Mouse (Mus musculus): ENCODE results near the gene Eps8. TPM values are rescaled to one million over a fixed set of nuclear protein-coding genes. Genes with fewer than 3 reads are reported as not detected.
"Not testable (repeated sequence)": the region's sequence is repeated elsewhere in the genome, so short reads cannot be mapped to it uniquely, and the experiment has no call there.

The Eps8 gene
- polyA plus RNA-seq, 1 experiment from 2014 or later = 14.2 TPM

GRCm38 (mm10) chr6:137446116-137446515 lies 208.6 kb downstream of the Eps8 start:
- not testable (repeated sequence) for H3K27ac ChIP-seq (replicated peaks); H3K4me3 ChIP-seq; H3K27me3 ChIP-seq; H3K4me2 ChIP-seq (replicated peaks); H3K9ac ChIP-seq (replicated peaks); ATAC-seq (replicated peaks); H3K4me1 ChIP-seq; H3K9me3 ChIP-seq
- 75% methylated on average over 7 of the region's 7 CpGs for WGBS
- H3K36me3 ChIP-seq = peaks cover 21% of the 10 kb centered on the region

DNA sequence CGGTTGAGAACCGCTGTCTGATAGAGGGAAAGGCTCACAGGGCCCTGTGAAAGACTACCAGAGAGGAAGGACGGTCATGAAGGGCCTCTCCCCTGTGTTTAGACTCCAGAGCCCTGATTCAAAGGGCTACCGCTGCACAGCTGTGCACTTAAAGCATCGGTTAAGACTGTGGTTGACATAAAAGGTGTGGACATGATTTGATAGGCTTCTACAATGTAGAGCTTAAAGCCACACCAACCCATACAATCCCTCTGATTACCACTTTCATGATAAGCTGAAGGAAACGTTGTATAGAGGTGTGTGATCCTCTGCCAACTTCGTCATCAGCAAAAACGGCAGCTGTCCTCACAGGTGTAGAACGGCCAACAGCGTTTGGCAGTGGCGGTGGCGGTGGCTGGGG lies 211.6 kb downstream of the Eps8 start:
- Histone ChIP-seq H3K27ac (replicated peaks) (no peak overlapping the region), H3K4me2 (replicated peaks) (no peak overlapping the region), H3K4me1 (peaks cover 2% of the 10 kb centered on the region), H3K9me3 (no peaks in the 10 kb centered on the region), H3K4me3 (no peak overlapping the region), H3K27me3 (peaks cover 18% of the 10 kb centered on the region; the same call in 1 of the 2 replicates), H3K36me3 (peaks cover 15% of the 10 kb centered on the region), H3K9ac (replicated peaks) (no peak overlapping the region)
- 88% methylated on average over 12 of the region's 12 CpGs for WGBS
- no peak for ATAC-seq (replicated peaks)

- peaks cover 6% of the 10 kb centered on the region for H3K4me1 ChIP-seq
- H3K9me3 ChIP-seq = no peaks in the 10 kb centered on the region
- peaks cover 15% of the 10 kb centered on the region for H3K36me3 ChIP-seq
- WGBS = 84% methylated on average over 19 of the region's 19 CpGs
- no peak overlapping the region for H3K9ac ChIP-seq (replicated peaks)
- no peak overlapping the region for H3K4me3 ChIP-seq
- no peak overlapping the region for H3K27ac ChIP-seq (replicated peaks)
- ATAC-seq (replicated peaks) = no peak
- no peak overlapping the region for H3K4me2 ChIP-seq (replicated peaks)
- H3K27me3 ChIP-seq = peaks cover 18% of the 10 kb centered on the region; the same call in 1 of the 2 replicates
Observed at GRCm38 (mm10) chr6:137440559-137441486, 213.9 kb downstream of the Eps8 start.

DNA sequence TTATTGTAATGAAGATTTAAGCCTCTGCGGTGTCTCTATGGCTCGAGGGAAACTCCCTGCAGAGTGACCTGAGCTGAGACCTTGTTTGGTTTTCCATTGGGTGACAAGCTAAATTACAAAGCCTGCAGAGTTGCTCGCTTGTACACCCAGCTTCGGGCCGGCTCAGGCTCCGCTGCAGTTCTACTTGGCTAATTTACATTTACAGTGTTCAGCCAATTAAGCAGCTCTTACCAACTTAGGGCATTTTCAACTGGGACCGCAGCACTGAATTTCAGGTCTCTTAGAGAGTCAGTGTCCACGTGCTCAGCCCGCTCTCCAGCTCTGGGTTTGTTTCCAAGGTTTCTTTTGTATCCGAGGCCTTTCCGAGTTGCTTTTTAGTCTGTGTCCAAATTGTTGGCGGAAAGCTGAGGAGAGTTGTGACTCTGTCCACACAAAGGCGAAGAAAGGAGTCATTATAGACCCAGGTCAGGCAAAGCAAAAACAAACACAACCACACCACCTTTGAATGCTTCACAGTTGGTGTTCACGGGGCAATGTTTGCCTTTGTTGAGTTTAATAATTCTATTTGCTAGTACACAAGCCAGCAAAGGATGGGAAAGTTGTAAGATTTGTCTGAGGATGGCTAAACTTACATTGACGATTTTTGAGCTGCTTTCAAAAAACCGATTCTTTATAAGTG lies 216.6 kb downstream of the Eps8 start:
- no peak overlapping the region for H3K27ac ChIP-seq (replicated peaks)
- no peak overlapping the region for H3K9ac ChIP-seq (replicated peaks)
- peak; percentile 66 for ATAC-seq (replicated peaks)
- 0 out of 2 replicates have a peak overlapping the region, but pooled peaks have one; percentile 11 for H3K4me2 ChIP-seq (replicated peaks)
- peaks cover 18% of the 10 kb centered on the region; the same call in 1 of the 2 replicates for H3K27me3 ChIP-seq
- no peaks in the 10 kb centered on the region for H3K9me3 ChIP-seq
- H3K4me3 ChIP-seq = no peak overlapping the region
- WGBS = 9% methylated on average over 16 of the region's 16 CpGs
- H3K4me1 ChIP-seq = peaks cover 14% of the 10 kb centered on the region
- H3K36me3 ChIP-seq = peaks cover 5% of the 10 kb centered on the region

- no peak for ATAC-seq (replicated peaks)
- WGBS = 49% methylated on average over 4 of the region's 4 CpGs
- no peak overlapping the region for H3K27ac ChIP-seq (replicated peaks)
- no peaks in the 10 kb centered on the region for H3K9me3 ChIP-seq
- no peak overlapping the region for H3K9ac ChIP-seq (replicated peaks)
- H3K4me2 ChIP-seq (replicated peaks) = 0 out of 2 replicates have a peak overlapping the region, but pooled peaks have one; percentile 11
- peaks cover 14% of the 10 kb centered on the region for H3K4me1 ChIP-seq
- H3K36me3 ChIP-seq = no peaks in the 10 kb centered on the region; the same call in 1 of the 2 replicates
- no peak overlapping the region for H3K4me3 ChIP-seq
- H3K27me3 ChIP-seq = peaks cover 18% of the 10 kb centered on the region; the same call in 1 of the 2 replicates
Observed at GRCm38 (mm10) chr6:137437486-137437885, 217.2 kb downstream of the Eps8 start.

GRCm38 (mm10) chr6:137433521-137434137 lies 221.0 kb downstream of the Eps8 start:
- 0 out of 2 replicates have a peak overlapping the region, but pooled peaks have one; percentile 5 for H3K9ac ChIP-seq (replicated peaks)
- no peak overlapping the region for H3K4me3 ChIP-seq
- no peak overlapping the region for H3K4me2 ChIP-seq (replicated peaks)
- H3K9me3 ChIP-seq = no peaks in the 10 kb centered on the region
- ATAC-seq (replicated peaks) = peak; percentile 91
- H3K36me3 ChIP-seq = no peaks in the 10 kb centered on the region
- no peaks in the 10 kb centered on the region; the same call in 1 of the 2 replicates for H3K27me3 ChIP-seq
- peaks cover 14% of the 10 kb centered on the region for H3K4me1 ChIP-seq
- H3K27ac ChIP-seq (replicated peaks) = peak overlapping the region; percentile 57
- 26% methylated on average over 14 of the region's 14 CpGs for WGBS

Other genes starting within 250 kb of the Eps8 start
- 181 and 182 TPM in 2 replicates for gene Strap, start 80.2 kb upstream of the Eps8 start, polyA plus RNA-seq (2015; fragmentation: Nextera tagmentation; extraction: Ambion mirVana)
- 10.0 and 11.1 TPM in 2 replicates for gene Dera, start 99.7 kb upstream of the Eps8 start, polyA plus RNA-seq (2015; fragmentation: Nextera tagmentation; extraction: Ambion mirVana)